Mouse (Mus musculus) MEL (cell line): ENCODE measurements around the gene Prdx3. TPM values are rescaled to one million over a fixed set of nuclear protein-coding genes. Genes with fewer than 3 reads are reported as not detected.
"Not testable (repeated sequence)": the region's sequence is repeated elsewhere in the genome, so short reads cannot be mapped to it uniquely, and the experiment has no call there.

Source experiments
- DNase-seq: peaks from one replicate; pipeline ENCODE4 v3.0.0; 2011; ENCODE audit warnings: low read depth, low spot score
- H3K27ac ChIP-seq: 2 replicates; pipeline ENCODE4 v1.5.1; 2012; ENCODE audit warnings: low read depth, mild to moderate bottlenecking, control low read depth, low read length, moderate library complexity; ENCODE audit not compliant: control insufficient read depth
- H3K27me3 ChIP-seq, 2 experiments: fragments of 150-350 bp in 1 of 2; sonication (generic) in 1 of 2; 2 replicates each; pipeline ENCODE4 v1.6.1; 2012; ENCODE audit warnings: low read length in 2 of 2, mild to moderate bottlenecking in 2 of 2, improper control_type of control experiment in 1 of 2, moderate library complexity in 1 of 2; ENCODE audit not compliant: insufficient read depth in 2 of 2, control insufficient read depth in 1 of 2
- H3K36me3 ChIP-seq, 2 experiments: 2 replicates each; pipeline ENCODE4 v1.6.1; 2012 to 2014; ENCODE audit warnings: low read length in 2 of 2, improper control_type of control experiment in 1 of 2, inconsistent platforms in 1 of 2, mild to moderate bottlenecking in 1 of 2; ENCODE audit not compliant: insufficient read depth in 2 of 2, control insufficient read depth in 1 of 2
- H3K4me1 ChIP-seq, 2 experiments: fragments of 150-350 bp in 1 of 2; sonication (generic) in 1 of 2; 2 replicates each; pipeline ENCODE4 v1.6.1; 2012; ENCODE audit warnings: low read length in 2 of 2, improper control_type of control experiment in 1 of 2, mild to moderate bottlenecking in 1 of 2; ENCODE audit not compliant: insufficient read depth in 2 of 2, control insufficient read depth in 1 of 2
- H3K4me3 ChIP-seq, 2 experiments: fragments of 150-350 bp in 1 of 2; sonication (generic) in 1 of 2; 2 replicates each; pipeline ENCODE4 v1.5.1; 2012; ENCODE audit warnings: low read depth in 2 of 2, low read length in 2 of 2, mild to moderate bottlenecking in 2 of 2, moderate library complexity in 2 of 2, control low read depth in 1 of 2, improper control_type of control experiment in 1 of 2; ENCODE audit not compliant: control insufficient read depth in 1 of 2, insufficient read depth in 1 of 2
- H3K79me2 ChIP-seq: 2 replicates; pipeline ENCODE4 v1.6.1; 2012; ENCODE audit warnings: mild to moderate bottlenecking, low read length, moderate library complexity; ENCODE audit not compliant: control insufficient read depth, poor library complexity, insufficient read depth
- H3K9ac ChIP-seq: 2 replicates; pipeline ENCODE4 v1.6.1; 2012; ENCODE audit warnings: low read depth, mild to moderate bottlenecking, control low read depth, low read length, moderate library complexity; ENCODE audit not compliant: control insufficient read depth, poor library complexity, severe bottlenecking
- H3K9me3 ChIP-seq: fragments of 150-350 bp; sonication (generic); replicated peaks from 2 replicates; pipeline ENCODE4 v1.6.1; 2012; ENCODE audit warnings: mild to moderate bottlenecking, low read length, improper control_type of control experiment, moderate library complexity; ENCODE audit not compliant: insufficient read depth
- BHLHE40 ChIP-seq: IDR thresholded peaks from 2 replicates; pipeline ENCODE4 v1.6.1; 2012; ENCODE audit warnings: low read depth, mild to moderate bottlenecking, inconsistent platforms, low read length, improper control_type of control experiment, borderline replicate concordance
- CHD2 ChIP-seq: IDR thresholded peaks from 2 replicates; pipeline ENCODE4 v1.6.1; 2011; ENCODE audit warnings: low read length, improper control_type of control experiment
- CTCF ChIP-seq, 3 experiments: IDR thresholded peaks in 2 of 3; conservative IDR thresholded peaks in 1 of 3; 2 replicates each; pipeline ENCODE4 v1.5.1; 2011 to 2012; ENCODE audit warnings: low read length in 3 of 3, low read depth in 2 of 3, mild to moderate bottlenecking in 2 of 3, improper control_type of control experiment in 1 of 3, inconsistent platforms in 1 of 3, mixed read lengths in 1 of 3, moderate library complexity in 1 of 3; ENCODE audit not compliant: control insufficient read depth in 1 of 3, insufficient read depth in 1 of 3, poor library complexity in 1 of 3, severe bottlenecking in 1 of 3
- ELF1 ChIP-seq: IDR thresholded peaks from 2 replicates; pipeline ENCODE4 v1.6.1; 2014; ENCODE audit warnings: low read depth, mild to moderate bottlenecking, inconsistent platforms, low read length, improper control_type of control experiment, moderate library complexity
- EP300 ChIP-seq, 2 experiments: IDR thresholded peaks; 2 replicates each; pipeline ENCODE4 v1.6.1; 2011; ENCODE audit warnings: improper control_type of control experiment in 2 of 2, low read length in 2 of 2, low read depth in 1 of 2, mild to moderate bottlenecking in 1 of 2
- GATA1 ChIP-seq: IDR thresholded peaks from 2 replicates; pipeline ENCODE4 v1.6.1; 2011; ENCODE audit warnings: low read depth, low read length, improper control_type of control experiment
- JUND ChIP-seq: IDR thresholded peaks from 2 replicates; pipeline ENCODE4 v1.6.1; 2011; ENCODE audit warnings: low read depth, mild to moderate bottlenecking, improper control_type of control experiment, low read length
- KAT2A ChIP-seq: conservative IDR thresholded peaks from 2 replicates; pipeline ENCODE4 v1.6.1; 2012; ENCODE audit warnings: low read depth, low read length, improper control_type of control experiment, inconsistent platforms
- MAFK ChIP-seq: IDR thresholded peaks from 2 replicates; pipeline ENCODE4 v1.6.1; 2011; ENCODE audit warnings: low read depth, mild to moderate bottlenecking, low read length, improper control_type of control experiment, borderline replicate concordance
- MEF2A ChIP-seq: IDR thresholded peaks from 2 replicates; pipeline ENCODE4 v1.6.1; 2014; ENCODE audit warnings: low read depth, mild to moderate bottlenecking, inconsistent platforms, low read length, improper control_type of control experiment; ENCODE audit not compliant: poor library complexity, insufficient replicate concordance, severe bottlenecking; ENCODE audit errors: extremely low read depth
- MXI1 ChIP-seq: IDR thresholded peaks from 2 replicates; pipeline ENCODE4 v1.6.1; 2011; ENCODE audit warnings: mild to moderate bottlenecking, low read depth, low read length, improper control_type of control experiment
- NRF1 ChIP-seq: IDR thresholded peaks from 2 replicates; pipeline ENCODE4 v1.6.1; 2014; ENCODE audit warnings: low read depth, mild to moderate bottlenecking, inconsistent platforms, low read length, improper control_type of control experiment, moderate library complexity; ENCODE audit not compliant: poor library complexity, insufficient read depth, severe bottlenecking
- POLR2A ChIP-seq, 2 experiments: IDR thresholded peaks; 2 replicates each; pipeline ENCODE4 v1.6.1; 2011 to 2012; ENCODE audit warnings: low read length in 2 of 2, mild to moderate bottlenecking in 2 of 2, control low read depth in 1 of 2, improper control_type of control experiment in 1 of 2, low read depth in 1 of 2, moderate library complexity in 1 of 2; ENCODE audit not compliant: control insufficient read depth in 1 of 2, insufficient read depth in 1 of 2, poor library complexity in 1 of 2
- POLR2AphosphoS2 ChIP-seq: IDR thresholded peaks from 2 replicates; pipeline ENCODE4 v1.6.1; 2011; ENCODE audit warnings: low read length, improper control_type of control experiment
- RAD21 ChIP-seq: IDR thresholded peaks from 2 replicates; pipeline ENCODE4 v1.6.1; 2011; ENCODE audit warnings: mild to moderate bottlenecking, low read depth, low read length, improper control_type of control experiment
- SMC3 ChIP-seq: IDR thresholded peaks from 2 replicates; pipeline ENCODE4 v1.6.1; 2011; ENCODE audit warnings: low read depth, low read length, improper control_type of control experiment
- TAL1 ChIP-seq: IDR thresholded peaks from 2 replicates; pipeline ENCODE4 v1.6.1; 2012; ENCODE audit warnings: mild to moderate bottlenecking, inconsistent platforms, low read length, moderate library complexity, mixed read lengths
- TCF12 ChIP-seq: IDR thresholded peaks from 2 replicates; pipeline ENCODE4 v1.6.1; 2014; ENCODE audit warnings: low read depth, mild to moderate bottlenecking, inconsistent platforms, low read length, improper control_type of control experiment, moderate library complexity
- USF1 ChIP-seq: IDR thresholded peaks from 2 replicates; pipeline ENCODE4 v1.6.1; 2014; ENCODE audit warnings: low read depth, mild to moderate bottlenecking, inconsistent platforms, low read length, improper control_type of control experiment, moderate library complexity
- USF2 ChIP-seq, 2 experiments: IDR thresholded peaks; 2 replicates each; pipeline ENCODE4 v1.6.1; 2011 to 2012; ENCODE audit warnings: improper control_type of control experiment in 2 of 2, low read length in 2 of 2, borderline replicate concordance in 1 of 2, inconsistent platforms in 1 of 2, low read depth in 1 of 2, mild to moderate bottlenecking in 1 of 2; ENCODE audit not compliant: insufficient read depth in 1 of 2
- ZC3H11A ChIP-seq: IDR thresholded peaks from 2 replicates; pipeline ENCODE4 v1.6.1; 2012; ENCODE audit warnings: low read depth, mild to moderate bottlenecking, inconsistent platforms, low read length, improper control_type of control experiment
- ZMIZ1 ChIP-seq: IDR thresholded peaks from 2 replicates; pipeline ENCODE4 v1.6.1; 2012; ENCODE audit warnings: low read depth, mild to moderate bottlenecking, inconsistent platforms, low read length, improper control_type of control experiment, moderate library complexity
- polyA plus RNA-seq, 2 experiments: library from polyadenylated mRNA; stranded (reverse) in 1 of 2; unstranded in 1 of 2; fragments of >175 nt in 1 of 2; fragments of >200 nt in 1 of 2; gene quantifications; 2 replicates each; pipeline versions ENCODE4 v1.2.1 to v1.2.4; 2012; ENCODE audit warnings: low replicate concordance in 2 of 2, low read depth in 1 of 2; ENCODE audit not compliant: insufficient read length in 2 of 2, insufficient read depth in 1 of 2, missing spikeins in 1 of 2
- total RNA-seq: library from RNA; depleted of rRNA; stranded (reverse); fragments of 300-350 nt; gene quantifications from 2 replicates; pipeline ENCODE4 v1.2.3, GENCODE M21; 2012

Gene Prdx3
- total and polyA plus RNA-seq, 3 experiments = 267 to 332 TPM; not detected in 1

DNA sequence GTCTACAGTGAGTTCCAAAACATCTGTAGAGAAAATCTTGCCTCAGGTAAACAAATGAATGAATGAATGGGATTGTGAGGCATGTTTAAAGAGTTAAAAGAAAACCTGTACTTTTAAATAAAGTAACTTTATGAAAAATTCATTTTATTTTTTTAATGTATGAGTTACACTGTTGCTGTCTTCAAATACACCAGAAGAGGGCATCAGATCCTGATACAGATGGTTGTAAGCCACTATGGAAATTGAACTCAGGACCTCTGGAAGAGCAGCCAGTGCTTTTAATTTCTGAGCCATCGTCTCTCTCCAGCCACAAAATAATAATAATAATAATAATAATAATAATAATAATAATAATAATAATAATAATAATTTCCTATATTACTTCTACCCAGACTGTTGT, 3.9 kb downstream of the Prdx3 start:
- Histone ChIP-seq H3K4me1 (peaks cover 22 to 26% of the 10 kb centered on the region in 2 experiments), H3K27ac (no peak overlapping the region), H3K79me2 (peaks cover 18% of the 10 kb centered on the region), H3K27me3 (no peaks in the 10 kb centered on the region)
- TF ChIP-seq RAD21 (peak; percentile 28), POLR2AphosphoS2 (0 out of 2 replicates have a peak, but pooled peaks have one; percentile 31), SMC3 (peak; percentile 40), CTCF (IDR thresholded peaks at IDR 0.05 in 2 of 3, conservative IDR thresholded peaks at IDR 0.05 in 1 of 3; ENCODE audit: control insufficient read depth in 1 of 3, insufficient read depth in 1 of 3, low read depth in 2 of 3, low read length in 3 of 3, poor library complexity in 1 of 3, severe bottlenecking in 1 of 3) (peak in 2 of 3 experiments; percentile 7 to 31; a peak in 2 of 6 replicates), CHD2 (no peak), GATA1 (no peak), MAFK (no peak)
- TF ChIP-seq, all 39 proteins: peak for 4
- H3K36me3 ChIP-seq = peaks cover 41 to 45% of the 10 kb centered on the region in 2 experiments
- H3K9me3 ChIP-seq = no peaks in the 10 kb centered on the region
- H3K9ac ChIP-seq = no peak overlapping the region
- peak; percentile 32 for DNase-seq
- H3K4me3 ChIP-seq = no peak overlapping the region

GRCm38 (mm10) chr19:60866169-60866568, 8.2 kb downstream of the Prdx3 start:
- not testable (repeated sequence) for H3K9ac ChIP-seq
- H3K36me3 ChIP-seq = peaks cover 28 to 52% of the 10 kb centered on the region in 2 experiments
- TF ChIP-seq MAFK = peak; percentile 72
- TF ChIP-seq, all 39 proteins: peak for 1; not testable (repeated sequence) for 38
- not testable (repeated sequence) for H3K9me3 ChIP-seq, H3K27me3 ChIP-seq, H3K4me3 ChIP-seq, DNase-seq, H3K4me1 ChIP-seq, H3K27ac ChIP-seq, H3K79me2 ChIP-seq

- Histone ChIP-seq H3K27ac (peak within 1 kb of the TSS; percentile 67), H3K4me3 (peak within 1 kb of the TSS; percentile 51 to 62), H3K9ac (peak within 1 kb of the TSS; percentile 57), H3K4me1 (peaks cover 4% of the 10 kb centered on the region in 2 experiments; a peak in 2 of 4 replicates), H3K27me3 (no peaks in the 10 kb centered on the region), H3K9me3 (no peaks in the 10 kb centered on the region), H3K79me2 (no peaks in the 10 kb centered on the region), H3K36me3 (peaks cover 11 to 15% of the 10 kb centered on the region in 2 experiments)
- peak; percentile 100 for DNase-seq
- TF ChIP-seq CTCF (IDR thresholded peaks at IDR 0.05 in 2 of 3, conservative IDR thresholded peaks at IDR 0.05 in 1 of 3; ENCODE audit: control insufficient read depth in 1 of 3, insufficient read depth in 1 of 3, low read depth in 2 of 3, low read length in 3 of 3, poor library complexity in 1 of 3, severe bottlenecking in 1 of 3) (no peak), USF2 (IDR thresholded peaks at IDR 0.05; ENCODE audit: borderline replicate concordance in 1 of 2, insufficient read depth in 1 of 2, low read depth in 1 of 2, low read length in 2 of 2) (no peak), ELF1 (peak; percentile 71), KAT2A (no peak; the same call in 1 of the 2 replicates), ZMIZ1 (peak; percentile 92), MXI1 (peak; percentile 85), USF1 (0 out of 2 replicates have a peak, but pooled peaks have one; percentile 20), TAL1 (no peak), TCF12 (peak; percentile 69), NRF1 (peak; percentile 42; the same call in 1 of the 2 replicates), EP300 (IDR thresholded peaks at IDR 0.05; ENCODE audit: low read depth in 1 of 2, low read length in 2 of 2) (peak in 1 of 2 experiments; percentile 26; a peak in 1 of 4 replicates), BHLHE40 (no peak), MEF2A (no peak), JUND (no peak), MAFK (no peak), ZC3H11A (no peak), POLR2A (IDR thresholded peaks at IDR 0.05; ENCODE audit: control insufficient read depth in 1 of 2, insufficient read depth in 1 of 2, low read depth in 1 of 2, low read length in 2 of 2, poor library complexity in 1 of 2) (peak; percentile 69 to 78)
These were observed 13.3 kb downstream of the Prdx3 start, which contains the start of gene Sfxn4 for GRCm38 (mm10) chr19:60860868-60861700. Sfxn4 (minus strand) TSS chr19:60861479.
